Mouse (Mus musculus): Measurements from ENCODE around the gene Pde2a.

Pde2a gene

GRCm38 (mm10) chr7:101422069-101422468, 578 bp downstream of the Pde2a start:
- TF ChIP-seq GATA4 (IDR thresholded peaks at IDR 0.05; ENCODE audit: insufficient replicate concordance, low read length), result no peak

- TF ChIP-seq GATA4 (IDR thresholded peaks at IDR 0.05; ENCODE audit: insufficient replicate concordance, low read length), result no peak
These were observed 1.2 kb downstream of the Pde2a start for GRCm38 (mm10) chr7:101422646-101423045.

GRCm38 (mm10) chr7:101423970-101424369, 2.5 kb downstream of the Pde2a start:
- no peak for TF ChIP-seq GATA4 (IDR thresholded peaks at IDR 0.05; ENCODE audit: insufficient replicate concordance, low read length)

GRCm38 (mm10) chr7:101426692-101427091, 5.2 kb downstream of the Pde2a start:
- no peak for TF ChIP-seq GATA4 (IDR thresholded peaks at IDR 0.05; ENCODE audit: insufficient replicate concordance, low read length)

- no peak for TF ChIP-seq GATA4 (IDR thresholded peaks at IDR 0.05; ENCODE audit: insufficient replicate concordance, low read length)
These were observed 6.2 kb downstream of the Pde2a start for GRCm38 (mm10) chr7:101427736-101428135.

GRCm38 (mm10) chr7:101435038-101435437, 13.5 kb downstream of the Pde2a start:
- TF ChIP-seq GATA4 (IDR thresholded peaks at IDR 0.05; ENCODE audit: insufficient replicate concordance, low read length), result no peak

GRCm38 (mm10) chr7:101437876-101438275, 16.4 kb downstream of the Pde2a start:
- TF ChIP-seq GATA4 (IDR thresholded peaks at IDR 0.05; ENCODE audit: insufficient replicate concordance, low read length), result no peak

GRCm38 (mm10) chr7:101443093-101443492, 21.6 kb downstream of the Pde2a start:
- TF ChIP-seq GATA4 (IDR thresholded peaks at IDR 0.05; ENCODE audit: insufficient replicate concordance, low read length), result no peak

GRCm38 (mm10) chr7:101444211-101444610, 22.7 kb downstream of the Pde2a start:
- no peak for TF ChIP-seq GATA4 (IDR thresholded peaks at IDR 0.05; ENCODE audit: insufficient replicate concordance, low read length)

GRCm38 (mm10) chr7:101449855-101450254, 28.4 kb downstream of the Pde2a start:
- TF ChIP-seq GATA4 (IDR thresholded peaks at IDR 0.05; ENCODE audit: insufficient replicate concordance, low read length), result no peak

- no peak for TF ChIP-seq GATA4 (IDR thresholded peaks at IDR 0.05; ENCODE audit: insufficient replicate concordance, low read length)
These were observed 29.2 kb downstream of the Pde2a start for GRCm38 (mm10) chr7:101450422-101451401.

GRCm38 (mm10) chr7:101452669-101453068, 31.2 kb downstream of the Pde2a start:
- no peak for TF ChIP-seq GATA4 (IDR thresholded peaks at IDR 0.05; ENCODE audit: insufficient replicate concordance, low read length)

- no peak for TF ChIP-seq GATA4 (IDR thresholded peaks at IDR 0.05; ENCODE audit: insufficient replicate concordance, low read length)
These were observed 31.8 kb downstream of the Pde2a start for GRCm38 (mm10) chr7:101453296-101453695.

GRCm38 (mm10) chr7:101453725-101454124, 32.2 kb downstream of the Pde2a start:
- peak; percentile 99 for TF ChIP-seq GATA4 (IDR thresholded peaks at IDR 0.05; ENCODE audit: insufficient replicate concordance, low read length)

- TF ChIP-seq GATA4 (IDR thresholded peaks at IDR 0.05; ENCODE audit: insufficient replicate concordance, low read length), result no peak
These were observed 33.0 kb downstream of the Pde2a start for GRCm38 (mm10) chr7:101454479-101454878.

- no peak; the same call in 1 of the 2 replicates for TF ChIP-seq GATA4 (IDR thresholded peaks at IDR 0.05; ENCODE audit: insufficient replicate concordance, low read length)
These were observed 33.6 kb downstream of the Pde2a start for GRCm38 (mm10) chr7:101455141-101455540.

Data from liver, adult (tissue).